ENCODE assay signal across 9 mouse cellular contexts in genomic region chr19:55232136-55232535, GRCm38 (mm10). TPM values are rescaled to one million over a fixed set of nuclear protein-coding genes. Genes with fewer than 3 reads are reported as not detected.
DNase-seq lines count a peak whose midpoint lies in the region; ATAC-seq and TF ChIP-seq lines count a peak whose summit lies in the region.
"Had no signal": no experiment of that assay in that cellular context is flagged by ENCODE, and none has a peak within 500 bp of the region (broad histone marks: within the 10 kb centered on the region; RNA-seq: fewer than 3 reads in every experiment).

No protein-coding gene starts in this region.

- H3K27ac ChIP-seq in liver, adult 2 months (replicated peaks; ENCODE audit: insufficient read depth, low read depth, low read length): peak overlapping the region; percentile 8
- H3K27ac ChIP-seq in midbrain, postnatal 0 days (ENCODE audit: low read depth, low read length): no peak overlapping the region
- H3K27ac ChIP-seq: forebrain, embryonic 10.5 days had no signal

- no peaks in the 10 kb centered on the region for H3K9me3 ChIP-seq in midbrain, postnatal 0 days (ENCODE audit: low read length)
- H3K9me3 ChIP-seq: forebrain, embryonic 10.5 days had no signal

- no peak overlapping the region for H3K9ac ChIP-seq in liver, adult 2 months (ENCODE audit: low read depth, low read length)
- no peak overlapping the region for H3K9ac ChIP-seq in midbrain, postnatal 0 days (replicated peaks; ENCODE audit: low read length, poor library complexity, severe bottlenecking)

- no peak overlapping the region for H3K4me3 ChIP-seq in liver, adult 2 months (ENCODE audit: insufficient read depth, low read depth, low read length)
- H3K4me3 ChIP-seq in midbrain, postnatal 0 days (ENCODE audit: low read depth, low read length): no peak overlapping the region
- H3K4me3 ChIP-seq: forebrain, embryonic 10.5 days had no signal

- peak; percentile 82 for ATAC-seq in granulocyte monocyte progenitor cell, adult 5-6 weeks (replicated peaks; ENCODE audit: poor library complexity, severe bottlenecking)
- ATAC-seq in monocyte, adult 5-6 weeks (replicated peaks; ENCODE audit: insufficient number of reproducible peaks, low FRiP score, low TSS enrichment, poor library complexity, severe bottlenecking): peak; percentile 64
- ATAC-seq in midbrain, postnatal 0 days (ENCODE audit: low FRiP score): no peak

- H3K27me3 ChIP-seq in liver, adult 2 months (ENCODE audit: control insufficient read depth, insufficient read depth, low read length): no peaks in the 10 kb centered on the region
- H3K27me3 ChIP-seq in midbrain, postnatal 0 days (ENCODE audit: insufficient read depth, low read length): no peaks in the 10 kb centered on the region; the same call in 1 of the 2 replicates

- no peaks in the 10 kb centered on the region for H3K36me3 ChIP-seq in liver, adult 2 months (ENCODE audit: control insufficient read depth, insufficient read depth, low read length)
- H3K36me3 ChIP-seq in midbrain, postnatal 0 days (ENCODE audit: insufficient read depth, low read length): no peaks in the 10 kb centered on the region
- H3K36me3 ChIP-seq: forebrain, embryonic 10.5 days had no signal

- H3K79me2 ChIP-seq in liver, adult 2 months (ENCODE audit: control insufficient read depth, insufficient read depth, low read length): no peaks in the 10 kb centered on the region

- H3K4me2 ChIP-seq in midbrain, postnatal 0 days (ENCODE audit: low read depth, low read length, poor library complexity, severe bottlenecking): no peak overlapping the region

- peaks cover 7% of the 10 kb centered on the region for H3K4me1 ChIP-seq in liver, adult 2 months (ENCODE audit: control insufficient read depth, insufficient read depth, low read length)
- no peaks in the 10 kb centered on the region for H3K4me1 ChIP-seq in midbrain, postnatal 0 days (ENCODE audit: insufficient read depth, low read length)
- H3K4me1 ChIP-seq: forebrain, embryonic 10.5 days had no signal

- WGBS in liver, adult 2 months: 4% methylated on average over 8 of the region's 8 CpGs
- WGBS in midbrain, postnatal 0 days: 65% methylated on average over 8 of the region's 8 CpGs

- TF ChIP-seq CTCF in liver, adult 2 months (IDR thresholded peaks at IDR 0.05; ENCODE audit: low read depth, low read length): no peak
- no peak for TF ChIP-seq CTCF in midbrain, postnatal 0 days (IDR thresholded peaks at IDR 0.05)

- peak; percentile 13 to 52 for DNase-seq in kidney, postnatal 25 days
- no peak for DNase-seq in kidney, adult 8-10 months
- DNase-seq in liver, adult 2 months (ENCODE audit: extremely low read depth, low read depth, low spot score): peak; percentile 83
- DNase-seq in midbrain, postnatal 0 days (ENCODE audit: low spot score): no peak
- no peak for DNase-seq in layer of hippocampus, postnatal 36 days
- no peak for DNase-seq in thymus, adult 18-20 months

- TF ChIP-seq POLR2A in liver, adult 2 months (IDR thresholded peaks at IDR 0.05; ENCODE audit: extremely low read depth, insufficient read depth, low read length): no peak

RNA-seq across cellular contexts. Expression of gene Gucy2g, which starts 8.9 kb away (rescaled TPM):
- total RNA-seq in granulocyte monocyte progenitor cell, adult 5-6 weeks (2014; fragmentation: Nextera tagmentation): not detected in 2 replicates
- total RNA-seq in granulocyte monocyte progenitor cell, adult 5-6 weeks (2017): not detected in 2 replicates
- not detected in 2 replicates for total RNA-seq in liver, adult 2 months (2014; rRNA removed)
- 0.04 TPM in 2 replicates for polyA plus RNA-seq in liver, adult 2 months (2012; rRNA removed)
- not detected in 3 replicates for total RNA-seq in monocyte, adult 5-6 weeks (2017)
- total RNA-seq in midbrain, postnatal 0 days (2014; rRNA removed): not detected in 2 replicates
- polyA plus RNA-seq in midbrain, postnatal 0 days (2015; fragmentation: Nextera tagmentation; extraction: Ambion mirVana): not detected in 2 replicates
- under 1 TPM; 0.72 to 0.96 TPM for total RNA-seq in layer of hippocampus, postnatal 36 days (2021)
- polyA plus RNA-seq: forebrain, embryonic 10.5 days had no signal

RNA-seq across cellular contexts. Expression of gene Acsl5, which starts 19.6 kb away (rescaled TPM):
- 68.6 and 120 TPM in 2 replicates for total RNA-seq in granulocyte monocyte progenitor cell, adult 5-6 weeks (2014; fragmentation: Nextera tagmentation)
- total RNA-seq in granulocyte monocyte progenitor cell, adult 5-6 weeks (2017): 127 and 204 TPM in 2 replicates
- total RNA-seq in liver, adult 2 months (2014; rRNA removed): 1,037 and 1,190 TPM in 2 replicates
- 206 and 249 TPM in 2 replicates for polyA plus RNA-seq in liver, adult 2 months (2012; rRNA removed)
- total RNA-seq in monocyte, adult 5-6 weeks (2017): 172 to 230 TPM (median 204 TPM) in 3 replicates
- 15.1 and 18.0 TPM in 2 replicates for total RNA-seq in midbrain, postnatal 0 days (2014; rRNA removed)
- polyA plus RNA-seq in midbrain, postnatal 0 days (2015; fragmentation: Nextera tagmentation; extraction: Ambion mirVana): 12.7 and 13.9 TPM in 2 replicates
- total RNA-seq in layer of hippocampus, postnatal 36 days (2021): 10 to 100 TPM; 32.2 to 34.9 TPM

RNA-seq across cellular contexts. Expression of gene Tectb, which starts 51.6 kb away (rescaled TPM):
- total RNA-seq in granulocyte monocyte progenitor cell, adult 5-6 weeks (2014; fragmentation: Nextera tagmentation): not detected in 2 replicates
- total RNA-seq in granulocyte monocyte progenitor cell, adult 5-6 weeks (2017): not detected in 2 replicates
- 0.18 and 0.20 TPM in 2 replicates for total RNA-seq in liver, adult 2 months (2014; rRNA removed)
- polyA plus RNA-seq in liver, adult 2 months (2012; rRNA removed): 0.07 TPM in 1 of 2 replicates, not detected in the other
- not detected in 3 replicates for total RNA-seq in monocyte, adult 5-6 weeks (2017)
- total RNA-seq in midbrain, postnatal 0 days (2014; rRNA removed): 0.09 TPM in 1 of 2 replicates, not detected in the other
- polyA plus RNA-seq in midbrain, postnatal 0 days (2015; fragmentation: Nextera tagmentation; extraction: Ambion mirVana): 0.16 and 0.34 TPM in 2 replicates
- not detected for total RNA-seq in layer of hippocampus, postnatal 36 days (2021)
- polyA plus RNA-seq: forebrain, embryonic 10.5 days had no signal

Comparison
In these comparisons a context has a peak if more than half of its experiments do, and no peak if none do; other contexts are left out.
1. DNase-seq: peak in kidney, postnatal 25 days (2 of 2) and liver, adult 2 months (single experiment); none in kidney, adult 8-10 months (0 of 2), midbrain, postnatal 0 days (single experiment), layer of hippocampus, postnatal 36 days (0 of 2) and thymus, adult 18-20 months (0 of 2).